Mouse (Mus musculus) myocyte (in vitro differentiated cells): ENCODE data around the gene Chst4.

ENCODE experiments used
- E2F4 ChIP-seq: IDR thresholded peaks from one replicate; pipeline ENCODE4 v1.6.1; 2011; ENCODE audit warnings: mild to moderate bottlenecking, control low read depth, moderate library complexity; ENCODE audit not compliant: insufficient read depth
- MAX ChIP-seq: IDR thresholded peaks from one replicate; pipeline ENCODE4 v1.6.1; 2011; ENCODE audit warnings: low read depth, mild to moderate bottlenecking, control low read depth
- MYOD1 ChIP-seq, 3 experiments: IDR thresholded peaks; one replicate each; pipeline ENCODE4 v1.6.1; 2011; ENCODE audit warnings: control low read depth in 2 of 3, low read depth in 2 of 3, mild to moderate bottlenecking in 2 of 3, moderate library complexity in 1 of 3; ENCODE audit not compliant: insufficient read length in 2 of 3, control insufficient read depth in 1 of 3
- MYOG ChIP-seq, 3 experiments: IDR thresholded peaks; one replicate each; pipeline ENCODE4 v1.6.1; 2011; ENCODE audit warnings: control low read depth in 2 of 3, low read depth in 2 of 3, mild to moderate bottlenecking in 2 of 3; ENCODE audit not compliant: insufficient read length in 2 of 3, control insufficient read depth in 1 of 3, insufficient read depth in 1 of 3
- POLR2A ChIP-seq: IDR thresholded peaks from one replicate; pipeline ENCODE4 v1.6.1; 2011; ENCODE audit warnings: low read depth, mild to moderate bottlenecking, control low read depth, moderate library complexity; ENCODE audit not compliant: insufficient read length
- POLR2AphosphoS2 ChIP-seq: IDR thresholded peaks from one replicate; pipeline ENCODE4 v1.6.1; 2011; ENCODE audit warnings: low read depth, control low read depth; ENCODE audit not compliant: insufficient read length
- REST ChIP-seq: IDR thresholded peaks from one replicate; pipeline ENCODE4 v1.6.1; 2011; ENCODE audit warnings: mild to moderate bottlenecking, control low read depth, moderate library complexity; ENCODE audit not compliant: insufficient read depth, insufficient read length
- SRF ChIP-seq: IDR thresholded peaks from one replicate; pipeline ENCODE4 v1.6.1; 2011; ENCODE audit warnings: low read depth; ENCODE audit not compliant: control insufficient read depth, insufficient read length
- TCF3 ChIP-seq: IDR thresholded peaks from one replicate; pipeline ENCODE4 v1.6.1; 2011; ENCODE audit warnings: low read depth, control low read depth; ENCODE audit not compliant: insufficient read length

- no peak for TF ChIP-seq POLR2A
- no peak for TF ChIP-seq SRF
- no peak for TF ChIP-seq E2F4
- TF ChIP-seq REST: no peak
- TF ChIP-seq POLR2AphosphoS2: no peak
- no peak for TF ChIP-seq MYOD1 (IDR thresholded peaks at IDR 0.05; ENCODE audit: control insufficient read depth in 1 of 3, insufficient read length in 2 of 3, low read depth in 2 of 3)
- no peak for TF ChIP-seq MYOG (IDR thresholded peaks at IDR 0.05; ENCODE audit: control insufficient read depth in 1 of 3, insufficient read depth in 1 of 3, insufficient read length in 2 of 3, low read depth in 2 of 3)
- TF ChIP-seq MAX: no peak
- TF ChIP-seq TCF3: no peak
Measured at GRCm38 (mm10) chr8:110064161-110064560, 24.6 kb upstream of the Chst4 start.
